Mouse (Mus musculus) liver, postnatal 0 days (tissue): ENCODE data around the gene Aff3. TPM values are rescaled to one million over a fixed set of nuclear protein-coding genes. Genes with fewer than 3 reads are reported as not detected.

ENCODE experiments used
- ATAC-seq: fragments of 200-750 bp; cut with Nextera tagmentation; 2 replicates; pipeline ENCODE4 v1.8.0; 2017; ENCODE audit warnings: mild to moderate bottlenecking, moderate library complexity
- DNase-seq: peaks from one replicate; pipeline ENCODE4 v3.0.0-alpha.2; 2016
- H3K27ac ChIP-seq: fragments of 300-500 bp; sonication (generic); 2 replicates; pipeline ENCODE4 v1.5.1; 2014; ENCODE audit warnings: antibody characterized with exemption, moderate library complexity, mild to moderate bottlenecking, low read depth
- H3K27me3 ChIP-seq: fragments of 300-500 bp; sonication (generic); 2 replicates; pipeline ENCODE4 v1.6.1; 2014; ENCODE audit warnings: low read length, control low read depth, mixed read lengths; ENCODE audit not compliant: insufficient read depth
- H3K36me3 ChIP-seq: fragments of 300-500 bp; sonication (generic); replicated peaks from 2 replicates; pipeline ENCODE4 v1.6.1; 2014; ENCODE audit warnings: mild to moderate bottlenecking, control low read depth, low read length, moderate library complexity, mixed read lengths; ENCODE audit not compliant: insufficient read depth
- H3K4me1 ChIP-seq: fragments of 300-500 bp; sonication (generic); 2 replicates; pipeline ENCODE4 v1.6.1; 2014; ENCODE audit warnings: antibody characterized with exemption, mild to moderate bottlenecking, control low read depth; ENCODE audit not compliant: insufficient read depth
- H3K4me2 ChIP-seq: fragments of 300-500 bp; sonication (generic); 2 replicates; pipeline ENCODE4 v1.6.1; 2014; ENCODE audit warnings: low read depth, mild to moderate bottlenecking, low read length, moderate library complexity, mixed read lengths
- H3K4me3 ChIP-seq: fragments of 300-500 bp; sonication (generic); 2 replicates; pipeline ENCODE4 v1.5.1; 2014; ENCODE audit warnings: low read depth, low read length
- H3K9ac ChIP-seq: fragments of 300-500 bp; sonication (generic); replicated peaks from 2 replicates; pipeline ENCODE4 v1.6.1; 2014; ENCODE audit warnings: mild to moderate bottlenecking, moderate library complexity
- H3K9me3 ChIP-seq: fragments of 300-500 bp; sonication (generic); 2 replicates; pipeline ENCODE4 v1.6.1; 2016; ENCODE audit warnings: mild to moderate bottlenecking, control low read depth, low read length, mixed read lengths
- CTCF ChIP-seq: sonication (generic); IDR thresholded peaks from 2 replicates; pipeline ENCODE4 v1.5.1; 2016; ENCODE audit warnings: antibody characterized with exemption, low read depth
- EP300 ChIP-seq: IDR thresholded peaks from 2 replicates; pipeline ENCODE4 v1.6.1; 2016; ENCODE audit warnings: antibody characterized with exemption, low read depth, mild to moderate bottlenecking
- WGBS: fragments of 180-500 bp; shearing (Covaris S2); extraction: QIAGEN DNeasy Blood & Tissue Kit; methylation state at CpG from one replicate; pipeline ENCODE4 v1.1.7; 2014; ENCODE audit not compliant: insufficient replicate concordance; 5-methylcytosine and 5-hydroxymethylcytosine counted together
- polyA plus RNA-seq: library from polyadenylated mRNA; unstranded; fragments of >200 nt; fragmentation: Nextera tagmentation; extraction: Ambion mirVana; gene quantifications from 2 replicates; pipeline ENCODE4 v1.2.1, GENCODE M21; 2015

Aff3 gene
- polyA plus RNA-seq, 1 experiment from 2014 or later: 1.1 TPM

DNA sequence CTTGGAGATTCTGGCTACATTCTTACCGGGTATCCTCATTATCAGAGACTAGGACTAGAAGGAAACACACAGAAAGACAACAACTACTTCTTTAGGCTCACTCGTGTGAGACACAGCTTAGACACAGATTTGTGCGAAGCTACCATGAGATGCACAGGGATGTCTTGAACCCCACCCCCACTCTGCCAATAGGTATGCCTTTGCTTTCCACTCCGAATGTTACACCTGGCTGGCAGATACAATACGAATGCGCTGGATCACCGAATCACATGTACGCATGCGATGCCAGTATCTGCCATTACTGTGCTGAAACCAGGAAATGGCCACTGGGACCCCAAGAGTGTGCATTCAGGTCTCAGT lies 370.4 kb downstream of the Aff3 start:
- 87% methylated on average over 9 of the region's 9 CpGs for WGBS
- no peak overlapping the region for H3K9ac ChIP-seq
- H3K36me3 ChIP-seq: no peaks in the 10 kb centered on the region
- H3K27ac ChIP-seq: no peak overlapping the region
- H3K9me3 ChIP-seq: no peaks in the 10 kb centered on the region
- TF ChIP-seq CTCF (no peak), EP300 (no peak)
- DNase-seq (no peak), ATAC-seq (no peak)
- no peak overlapping the region for H3K4me3 ChIP-seq
- H3K27me3 ChIP-seq: no peaks in the 10 kb centered on the region
- no peaks in the 10 kb centered on the region for H3K4me1 ChIP-seq
- no peak overlapping the region for H3K4me2 ChIP-seq

DNA sequence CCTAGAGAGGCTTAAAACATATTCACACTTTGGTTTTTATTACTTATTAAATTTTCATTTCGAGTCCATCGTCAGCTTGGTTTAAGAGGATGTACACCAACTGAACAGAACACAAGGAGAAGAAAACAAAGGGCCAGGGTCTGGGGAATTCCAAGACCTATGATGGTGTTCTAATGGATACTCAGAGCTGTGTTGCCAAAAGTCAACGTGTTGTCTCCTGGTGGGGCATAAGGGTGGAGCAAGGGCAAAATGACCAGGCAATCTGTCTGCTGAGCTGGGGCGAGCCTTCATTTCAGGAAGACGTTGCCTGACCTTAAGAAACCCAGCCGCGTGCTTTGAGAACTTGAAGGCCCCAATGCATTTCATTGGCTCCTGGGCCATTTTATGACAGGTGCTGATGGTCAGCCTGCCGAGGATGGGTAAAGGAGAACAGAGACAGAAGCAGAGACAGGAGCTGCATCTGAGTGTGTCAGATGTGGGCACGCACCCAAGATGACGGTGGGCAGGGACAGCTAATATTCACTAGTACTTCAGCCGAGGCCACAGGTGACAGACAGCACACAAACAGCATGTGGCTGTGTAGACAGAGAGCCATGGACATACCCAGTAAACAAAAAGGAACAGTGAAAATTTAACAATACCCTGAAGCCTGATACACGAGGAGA lies 371.0 kb downstream of the Aff3 start:
- H3K4me3 ChIP-seq: no peak overlapping the region
- no peaks in the 10 kb centered on the region for H3K27me3 ChIP-seq
- TF ChIP-seq EP300 (no peak), CTCF (no peak)
- 87% methylated on average over 12 of the region's 12 CpGs for WGBS
- no peaks in the 10 kb centered on the region for H3K4me1 ChIP-seq
- ATAC-seq (no peak), DNase-seq (no peak)
- no peak overlapping the region for H3K4me2 ChIP-seq
- H3K9ac ChIP-seq: no peak overlapping the region
- H3K36me3 ChIP-seq: no peaks in the 10 kb centered on the region
- H3K9me3 ChIP-seq: no peaks in the 10 kb centered on the region
- H3K27ac ChIP-seq: no peak overlapping the region

DNA sequence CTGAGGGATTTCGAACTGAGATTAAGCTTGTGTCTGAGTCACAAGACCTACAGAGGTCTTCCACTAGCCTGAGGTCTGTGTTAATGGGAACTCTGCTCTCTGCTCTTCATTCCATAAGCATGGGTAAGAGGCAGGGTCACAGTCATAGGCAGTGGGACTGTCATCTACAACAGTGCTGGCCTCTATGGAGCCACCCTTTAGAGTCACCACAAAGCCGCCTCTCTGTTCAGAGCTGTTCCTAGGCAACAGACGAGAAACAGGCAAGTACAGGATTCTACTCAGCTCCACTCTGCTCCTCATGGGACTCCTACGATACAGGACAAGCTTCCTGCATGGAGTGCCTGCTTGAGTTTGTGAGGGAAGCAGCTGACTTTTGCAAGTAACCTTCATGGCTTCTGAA lies 371.9 kb downstream of the Aff3 start:
- TF ChIP-seq EP300 (no peak), CTCF (no peak)
- Histone ChIP-seq H3K4me2 (no peak overlapping the region), H3K36me3 (no peaks in the 10 kb centered on the region), H3K9ac (no peak overlapping the region), H3K27me3 (no peaks in the 10 kb centered on the region), H3K27ac (no peak overlapping the region), H3K4me1 (no peaks in the 10 kb centered on the region), H3K9me3 (no peaks in the 10 kb centered on the region), H3K4me3 (no peak overlapping the region)
- WGBS: 71% methylated on average over 4 of the region's 4 CpGs
- DNase-seq (no peak), ATAC-seq (no peak)

DNA sequence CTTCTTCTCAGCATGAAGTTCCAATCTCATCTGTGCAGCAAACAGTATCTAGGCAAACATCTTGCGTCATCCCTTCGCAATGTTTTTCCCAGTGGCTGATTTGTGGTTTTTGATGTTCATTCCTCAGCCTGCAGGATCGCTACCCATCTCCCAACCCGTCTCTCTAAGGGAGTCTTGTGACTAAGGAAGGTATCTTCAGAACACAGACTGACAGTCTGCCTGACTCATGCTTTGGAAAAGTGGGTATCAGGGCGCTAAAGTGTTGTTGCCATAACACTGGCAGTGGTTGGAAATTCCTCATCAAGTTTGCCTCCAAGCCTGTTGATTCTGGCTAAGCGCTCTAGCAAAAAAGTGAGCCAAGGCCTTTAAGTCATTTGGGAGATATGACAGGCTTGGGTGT lies 372.8 kb downstream of the Aff3 start:
- Histone ChIP-seq H3K27me3 (no peaks in the 10 kb centered on the region), H3K27ac (no peak overlapping the region), H3K4me1 (no peaks in the 10 kb centered on the region), H3K36me3 (no peaks in the 10 kb centered on the region), H3K9ac (no peak overlapping the region), H3K9me3 (no peaks in the 10 kb centered on the region), H3K4me2 (no peak overlapping the region), H3K4me3 (no peak overlapping the region)
- no peak for DNase-seq
- no peak for ATAC-seq
- TF ChIP-seq CTCF: no peak
- no peak for TF ChIP-seq EP300
- 55% methylated on average over 6 of the region's 6 CpGs for WGBS

DNA sequence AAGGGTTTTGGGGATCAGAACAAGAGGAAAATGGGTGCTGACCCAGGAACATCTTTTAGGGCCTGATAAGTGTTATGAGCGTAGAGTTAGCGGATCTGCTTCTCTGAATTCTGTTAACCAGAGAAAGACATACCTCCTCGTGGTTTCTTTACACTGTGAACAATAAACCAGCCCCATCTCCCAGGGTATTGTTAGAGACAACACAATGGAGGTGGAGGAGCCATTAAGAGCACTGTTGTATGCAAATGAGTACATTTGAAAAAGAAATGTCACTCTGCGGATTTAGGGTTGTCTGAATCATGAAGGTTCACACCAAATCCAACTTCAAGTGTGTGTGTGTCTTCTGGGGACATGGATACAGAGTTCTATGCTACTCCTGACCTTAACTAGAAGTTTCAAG lies 373.3 kb downstream of the Aff3 start:
- ATAC-seq (no peak), DNase-seq (no peak)
- Histone ChIP-seq H3K27ac (no peak overlapping the region), H3K9me3 (no peaks in the 10 kb centered on the region), H3K4me2 (no peak overlapping the region), H3K4me3 (no peak overlapping the region), H3K9ac (no peak overlapping the region), H3K4me1 (no peaks in the 10 kb centered on the region), H3K36me3 (no peaks in the 10 kb centered on the region), H3K27me3 (no peaks in the 10 kb centered on the region)
- TF ChIP-seq EP300 (no peak), CTCF (no peak)
- WGBS: 64% methylated on average over 4 of the region's 4 CpGs

DNA sequence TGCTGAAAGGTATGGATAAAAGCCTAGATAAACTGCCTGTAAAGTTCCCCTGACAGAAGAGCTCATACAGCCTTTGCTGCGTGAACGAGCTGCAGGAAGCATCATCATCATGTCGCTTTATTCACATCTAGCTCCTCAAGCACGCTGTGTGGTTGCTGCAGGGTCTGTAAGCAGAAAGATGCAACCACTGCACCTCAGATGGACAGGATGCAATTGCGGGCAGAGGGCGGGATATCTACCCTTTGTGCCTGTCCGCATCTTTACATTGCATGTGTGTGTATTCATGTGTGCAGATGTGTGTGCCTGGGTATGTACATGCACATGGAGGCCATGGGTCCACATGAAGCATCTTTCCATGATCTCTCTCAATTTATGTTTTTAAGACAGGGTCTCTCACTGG lies 373.9 kb downstream of the Aff3 start:
- Histone ChIP-seq H3K4me1 (no peaks in the 10 kb centered on the region), H3K27ac (no peak overlapping the region), H3K9ac (no peak overlapping the region), H3K36me3 (no peaks in the 10 kb centered on the region), H3K9me3 (no peaks in the 10 kb centered on the region), H3K4me3 (no peak overlapping the region), H3K4me2 (no peak overlapping the region), H3K27me3 (no peaks in the 10 kb centered on the region)
- ATAC-seq (no peak), DNase-seq (no peak)
- WGBS: 85% methylated on average over 7 of the region's 7 CpGs
- TF ChIP-seq CTCF (no peak), EP300 (no peak)

DNA sequence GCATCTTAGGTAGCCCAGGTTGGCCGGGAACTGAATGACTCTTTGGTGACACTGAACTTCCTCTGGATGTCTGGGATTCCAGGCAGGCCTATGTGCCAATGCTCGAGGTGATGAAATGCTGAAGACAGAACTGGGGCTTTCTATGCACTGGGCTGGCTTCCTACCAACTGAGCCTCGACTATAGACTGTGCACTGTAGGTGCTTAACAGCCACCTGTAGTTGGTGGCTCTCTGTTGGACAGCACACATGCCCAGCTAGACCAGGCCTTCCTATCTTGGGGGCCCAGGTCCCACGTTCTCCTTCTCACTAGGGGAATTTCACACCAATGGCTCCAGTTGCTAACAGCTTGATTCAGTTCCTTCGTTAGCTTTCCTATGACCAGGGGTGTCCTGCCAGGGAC lies 374.9 kb downstream of the Aff3 start:
- 64% methylated on average over 5 of the region's 5 CpGs for WGBS
- no peaks in the 10 kb centered on the region for H3K36me3 ChIP-seq

More for the DNA sequence above, 374.9 kb downstream of the Aff3 start:
- ATAC-seq: no peak
- no peak for TF ChIP-seq CTCF
- TF ChIP-seq EP300: no peak
- no peak for DNase-seq
- Histone ChIP-seq H3K4me2 (no peak overlapping the region), H3K4me3 (no peak overlapping the region), H3K9ac (no peak overlapping the region), H3K27ac (no peak overlapping the region), H3K27me3 (no peaks in the 10 kb centered on the region), H3K4me1 (no peaks in the 10 kb centered on the region), H3K9me3 (no peaks in the 10 kb centered on the region)
